Mouse (Mus musculus): ENCODE measurements at regions not wholly inside any gene's neighbourhood (a gene's known extent, or its start where the extent isn't known, plus 50 kb on each side); places are given as distances from the start of the nearest gene placed in this dataset.

GRCm38 (mm10) chr8:87199461-87200131 lies 272.8 kb downstream of the Cbln1 start:
- peak; percentile 34 for DNase-seq

- DNase-seq = no peak
Measured at GRCm38 (mm10) chr8:87197867-87198536, 274.4 kb downstream of the Cbln1 start.

GRCm38 (mm10) chr8:87197000-87197399 lies 275.4 kb downstream of the Cbln1 start:
- no peak for DNase-seq

- DNase-seq = no peak
Measured at GRCm38 (mm10) chr8:87196050-87196449, 276.4 kb downstream of the Cbln1 start.

- DNase-seq = no peak
Measured at GRCm38 (mm10) chr8:87189791-87190385, 282.5 kb downstream of the Cbln1 start.

GRCm38 (mm10) chr8:87182888-87183287 lies 289.5 kb downstream of the Cbln1 start:
- DNase-seq = no peak

GRCm38 (mm10) chr8:87178561-87178960 lies 293.5 kb upstream of the N4bp1 start:
- DNase-seq = peak; percentile 70

GRCm38 (mm10) chr8:87177620-87178019 lies 292.6 kb upstream of the N4bp1 start:
- no peak for DNase-seq

GRCm38 (mm10) chr8:87175097-87175496 lies 290.0 kb upstream of the N4bp1 start:
- DNase-seq = no peak

GRCm38 (mm10) chr8:87173720-87174119 lies 288.7 kb upstream of the N4bp1 start:
- no peak for DNase-seq

- no peak for DNase-seq
Measured at GRCm38 (mm10) chr8:87166771-87167170, 281.7 kb upstream of the N4bp1 start.

- DNase-seq = no peak
Measured at GRCm38 (mm10) chr8:87160416-87160815, 275.4 kb upstream of the N4bp1 start.

- no peak for DNase-seq
Measured at GRCm38 (mm10) chr8:87158322-87158721, 273.3 kb upstream of the N4bp1 start.

- DNase-seq = no peak
Measured at GRCm38 (mm10) chr8:87155819-87156425, 270.9 kb upstream of the N4bp1 start.

GRCm38 (mm10) chr8:87152068-87152915 lies 267.2 kb upstream of the N4bp1 start:
- no peak for DNase-seq

GRCm38 (mm10) chr8:87148853-87149252 lies 263.8 kb upstream of the N4bp1 start:
- no peak for DNase-seq

- DNase-seq = no peak
Measured at GRCm38 (mm10) chr8:87147704-87148103, 262.6 kb upstream of the N4bp1 start.

- DNase-seq = no peak
Measured at GRCm38 (mm10) chr8:87137412-87137811, 252.4 kb upstream of the N4bp1 start.

GRCm38 (mm10) chr8:87131716-87132115 lies 246.7 kb upstream of the N4bp1 start:
- DNase-seq = no peak

GRCm38 (mm10) chr8:87130691-87131090 lies 245.6 kb upstream of the N4bp1 start:
- no peak for DNase-seq

- peak; percentile 91 for DNase-seq
Measured at GRCm38 (mm10) chr8:87128593-87128992, 243.5 kb upstream of the N4bp1 start.

GRCm38 (mm10) chr8:87116190-87116765 lies 231.2 kb upstream of the N4bp1 start:
- DNase-seq = no peak
